Mouse (Mus musculus): ENCODE results near the gene Gm20403. TPM values are rescaled to one million over a fixed set of nuclear protein-coding genes. Genes with fewer than 3 reads are reported as not detected.
"Not testable (repeated sequence)": the region's sequence is repeated elsewhere in the genome, so short reads cannot be mapped to it uniquely, and the experiment has no call there.

Gene Gm20403
- polyA plus RNA-seq, 1 experiment from 2014 or later = not detected

GRCm38 (mm10) chr12:54956974-54957373 is 29.4 kb downstream of the Gm20403 start:
- Histone ChIP-seq H3K36me3 (ENCODE audit: control insufficient read depth, insufficient read depth, low read length) (no peaks in the 10 kb centered on the region), H3K27me3 (ENCODE audit: control insufficient read depth, insufficient read depth, low read length) (no peaks in the 10 kb centered on the region), H3K4me2 (ENCODE audit: low read depth) (no peak overlapping the region), H3K27ac (ENCODE audit: low read depth, low read length) (no peak overlapping the region), H3K4me3 (ENCODE audit: low read depth, low read length) (no peak overlapping the region), H3K9ac (ENCODE audit: low read length) (no peak overlapping the region), H3K9me3 (ENCODE audit: control insufficient read depth, low read length) (no peaks in the 10 kb centered on the region), H3K4me1 (ENCODE audit: control insufficient read depth, insufficient read depth, low read length) (no peaks in the 10 kb centered on the region)
- WGBS = 94% methylated on average over 2 of the region's 2 CpGs
- ATAC-seq (ENCODE audit: insufficient read depth, low FRiP score, low TSS enrichment) (no peak), DNase-seq (ENCODE audit: low spot score) (no peak)

DNA sequence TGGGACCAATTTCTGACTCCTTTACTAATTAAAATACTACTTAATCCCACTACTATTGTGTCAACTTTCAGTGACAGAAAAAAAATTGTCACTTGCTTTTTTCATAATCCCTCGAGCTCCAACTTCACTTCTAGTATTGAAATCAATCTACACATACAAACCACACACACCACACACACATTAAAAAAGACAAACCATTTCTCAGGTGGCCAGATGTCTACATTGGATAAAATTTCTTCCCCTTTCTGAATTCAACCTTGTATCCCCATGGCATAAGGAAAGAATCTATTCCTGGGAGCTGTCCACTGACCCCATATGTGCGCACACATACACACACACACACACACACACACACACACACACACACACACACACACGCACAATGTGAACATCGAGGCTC is 29.9 kb downstream of the Gm20403 start:
- DNase-seq (ENCODE audit: low spot score) = no peak
- WGBS = 91% methylated on average over 4 of the region's 4 CpGs
- no peak overlapping the region for H3K4me3 ChIP-seq (ENCODE audit: low read depth, low read length)
- no peaks in the 10 kb centered on the region for H3K4me1 ChIP-seq (ENCODE audit: control insufficient read depth, insufficient read depth, low read length)
- H3K4me2 ChIP-seq (ENCODE audit: low read depth) = no peak overlapping the region
- H3K27me3 ChIP-seq (ENCODE audit: control insufficient read depth, insufficient read depth, low read length) = no peaks in the 10 kb centered on the region
- no peaks in the 10 kb centered on the region for H3K36me3 ChIP-seq (ENCODE audit: control insufficient read depth, insufficient read depth, low read length)
- no peak overlapping the region for H3K27ac ChIP-seq (ENCODE audit: low read depth, low read length)
- H3K9ac ChIP-seq (ENCODE audit: low read length) = no peak overlapping the region
- no peak for ATAC-seq (ENCODE audit: insufficient read depth, low FRiP score, low TSS enrichment)
- no peaks in the 10 kb centered on the region for H3K9me3 ChIP-seq (ENCODE audit: control insufficient read depth, low read length)

- Histone ChIP-seq H3K4me3 (ENCODE audit: low read depth, low read length) (no peak overlapping the region), H3K4me2 (ENCODE audit: low read depth) (no peak overlapping the region), H3K27me3 (ENCODE audit: control insufficient read depth, insufficient read depth, low read length) (no peaks in the 10 kb centered on the region), H3K4me1 (ENCODE audit: control insufficient read depth, insufficient read depth, low read length) (no peaks in the 10 kb centered on the region), H3K9ac (ENCODE audit: low read length) (no peak overlapping the region), H3K36me3 (ENCODE audit: control insufficient read depth, insufficient read depth, low read length) (no peaks in the 10 kb centered on the region; the same call in 1 of the 2 replicates), H3K9me3 (ENCODE audit: control insufficient read depth, low read length) (no peaks in the 10 kb centered on the region), H3K27ac (ENCODE audit: low read depth, low read length) (no peak overlapping the region)
- no peak for DNase-seq (ENCODE audit: low spot score)
- no peak for ATAC-seq (ENCODE audit: insufficient read depth, low FRiP score, low TSS enrichment)
- 85% methylated on average over 6 of the region's 6 CpGs for WGBS
Observed at GRCm38 (mm10) chr12:54946116-54946515, 40.2 kb downstream of the Gm20403 start.

DNA sequence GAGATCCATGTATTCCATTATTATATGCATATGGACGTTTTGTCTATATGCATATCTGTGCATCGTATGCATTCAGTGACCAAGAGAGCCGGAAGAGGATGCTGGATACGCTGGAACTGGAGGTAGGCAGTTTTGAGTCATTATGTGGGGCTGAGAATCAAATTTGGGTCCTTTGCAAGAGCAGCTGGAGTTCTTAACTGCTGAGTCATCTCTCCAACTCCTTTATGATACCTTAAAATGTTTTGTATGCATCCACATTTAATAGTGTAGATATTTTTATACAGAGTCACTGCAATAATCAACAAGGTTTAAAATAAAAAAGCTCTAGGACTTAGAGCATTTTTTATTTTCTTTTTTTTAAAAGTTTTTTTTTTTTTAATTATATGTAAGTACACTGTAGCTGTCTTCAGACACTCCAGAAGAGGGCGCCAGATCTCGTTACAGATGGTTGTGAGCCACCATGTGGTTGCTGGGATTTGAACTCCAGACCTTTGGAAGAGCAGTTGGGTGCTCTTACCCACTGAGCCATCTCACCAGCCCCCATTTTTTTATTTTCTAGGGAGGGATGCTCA is 43.7 kb downstream of the Gm20403 start:
- 87% methylated on average over 6 of the region's 6 CpGs for WGBS
- DNase-seq (ENCODE audit: low spot score); H3K27me3 ChIP-seq (ENCODE audit: control insufficient read depth, insufficient read depth, low read length); H3K4me2 ChIP-seq (ENCODE audit: low read depth); H3K36me3 ChIP-seq (ENCODE audit: control insufficient read depth, insufficient read depth, low read length); H3K9ac ChIP-seq (ENCODE audit: low read length); ATAC-seq (ENCODE audit: insufficient read depth, low FRiP score, low TSS enrichment); H3K27ac ChIP-seq (ENCODE audit: low read depth, low read length); H3K9me3 ChIP-seq (ENCODE audit: control insufficient read depth, low read length); H3K4me1 ChIP-seq (ENCODE audit: control insufficient read depth, insufficient read depth, low read length); H3K4me3 ChIP-seq (ENCODE audit: low read depth, low read length): not testable (repeated sequence)

DNA sequence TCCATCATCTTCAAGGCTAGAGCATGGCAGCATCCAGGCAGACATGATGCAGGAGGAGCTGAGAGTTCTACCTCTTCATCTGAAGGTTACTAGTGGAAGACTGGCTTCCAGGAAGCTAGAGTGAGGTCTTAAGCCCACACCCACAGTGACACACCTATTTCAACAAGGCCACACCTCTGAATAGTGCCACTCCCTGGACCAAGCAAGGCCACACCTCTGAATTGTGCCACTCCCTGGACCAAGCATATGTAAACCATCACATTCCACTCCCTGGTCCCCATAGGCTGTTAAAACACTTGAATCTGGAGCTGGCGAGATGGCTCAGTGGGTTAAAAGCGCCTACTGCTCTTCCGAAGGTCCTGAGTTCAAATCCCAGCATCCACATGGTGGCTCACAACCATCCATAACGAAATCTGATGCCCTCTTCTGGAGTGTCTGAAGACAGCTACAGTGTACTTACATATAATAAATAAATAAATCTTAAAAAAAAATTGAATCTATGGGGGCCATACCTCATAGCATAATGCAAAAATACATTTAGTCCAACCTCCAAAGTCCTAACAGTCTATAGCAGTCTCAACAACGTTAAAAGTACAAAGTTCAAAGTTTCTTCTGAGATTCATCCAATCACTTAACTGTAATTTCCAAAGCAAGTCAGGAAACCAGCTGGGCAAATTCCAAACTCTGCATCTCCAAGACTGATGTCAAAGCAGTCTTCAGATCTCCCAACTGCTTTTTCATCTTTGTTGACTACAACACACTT is 48.6 kb downstream of the Gm20403 start:
- not testable (repeated sequence) for H3K4me2 ChIP-seq (ENCODE audit: low read depth); H3K36me3 ChIP-seq (ENCODE audit: control insufficient read depth, insufficient read depth, low read length); ATAC-seq (ENCODE audit: insufficient read depth, low FRiP score, low TSS enrichment); DNase-seq (ENCODE audit: low spot score); H3K4me1 ChIP-seq (ENCODE audit: control insufficient read depth, insufficient read depth, low read length); H3K9me3 ChIP-seq (ENCODE audit: control insufficient read depth, low read length); H3K27ac ChIP-seq (ENCODE audit: low read depth, low read length); H3K9ac ChIP-seq (ENCODE audit: low read length); H3K4me3 ChIP-seq (ENCODE audit: low read depth, low read length); H3K27me3 ChIP-seq (ENCODE audit: control insufficient read depth, insufficient read depth, low read length)
- 94% methylated on average over 5 of the region's 5 CpGs for WGBS

Other genes with a start within 250 kb of the Gm20403 start
- 218 and 226 TPM in 2 replicates for gene Snx6, start 190.8 kb downstream of the Gm20403 start, polyA plus RNA-seq (2014; fragmentation: Nextera tagmentation; extraction: Ambion mirVana)
- gene Cfl2, start 123.7 kb downstream of the Gm20403 start, polyA plus RNA-seq (2014; fragmentation: Nextera tagmentation; extraction: Ambion mirVana) = 340 and 360 TPM in 2 replicates
- gene Baz1a, start 27.8 kb upstream of the Gm20403 start, polyA plus RNA-seq (2014; fragmentation: Nextera tagmentation; extraction: Ambion mirVana) = 24.4 and 29.1 TPM in 2 replicates
- gene 2700097O09Rik, start 93.6 kb upstream of the Gm20403 start, polyA plus RNA-seq (2014; fragmentation: Nextera tagmentation; extraction: Ambion mirVana) = 32.6 and 33.6 TPM in 2 replicates
- gene Srp54a, start 93.7 kb upstream of the Gm20403 start, polyA plus RNA-seq (2014; fragmentation: Nextera tagmentation; extraction: Ambion mirVana) = 189 TPM in 2 replicates
- 19.3 and 19.7 TPM in 2 replicates for gene Fam177a, start 137.9 kb upstream of the Gm20403 start, polyA plus RNA-seq (2014; fragmentation: Nextera tagmentation; extraction: Ambion mirVana)
- 52.1 and 53.9 TPM in 2 replicates for gene Srp54b, start 168.6 kb upstream of the Gm20403 start, polyA plus RNA-seq (2014; fragmentation: Nextera tagmentation; extraction: Ambion mirVana)
- 1.3 TPM in 1 of 2 replicates, not detected in the other for gene 1700047I17Rik2, start 213.1 kb upstream of the Gm20403 start, polyA plus RNA-seq (2014; fragmentation: Nextera tagmentation; extraction: Ambion mirVana)
- 76.4 and 78.8 TPM in 2 replicates for gene Srp54c, start 243.6 kb upstream of the Gm20403 start, polyA plus RNA-seq (2014; fragmentation: Nextera tagmentation; extraction: Ambion mirVana)